Mouse (Mus musculus) heart, adult 2 months (tissue): ENCODE measurements around the gene Tmc4.

ENCODE experiments used
- CTCF ChIP-seq: fragments of 200-600 bp; IDR thresholded peaks from 2 replicates; pipeline ENCODE4 v1.8.1; 2022; ENCODE audit warnings: antibody characterized with exemption, mild to moderate bottlenecking, moderate library complexity
- EP300 ChIP-seq: fragments of 200-500 bp; IDR thresholded peaks from 2 replicates; pipeline ENCODE4 v1.6.1; 2011; ENCODE audit warnings: low read depth, low read length, control low read depth; ENCODE audit not compliant: insufficient read depth
- POLR2A ChIP-seq: fragments of 200-500 bp; IDR thresholded peaks from 2 replicates; pipeline ENCODE4 v1.6.1; 2011; ENCODE audit warnings: mild to moderate bottlenecking, low read depth, low read length, control low read depth; ENCODE audit not compliant: insufficient read depth

GRCm38 (mm10) chr7:3646641-3647040 is 30.7 kb downstream of the Tmc4 start:
- TF ChIP-seq CTCF (no peak), POLR2A (no peak), EP300 (no peak)
